Mouse (Mus musculus) liver, embryonic 11.5 days (tissue): ENCODE measurements around the gene Hsd17b2. TPM values are rescaled to one million over a fixed set of nuclear protein-coding genes. Genes with fewer than 3 reads are reported as not detected.

ENCODE experiments used
- ATAC-seq: fragments of 200-750 bp; cut with Nextera tagmentation; replicated peaks from 2 replicates; pipeline ENCODE4 v1.8.0; 2017; ENCODE audit warnings: moderate number of reproducible peaks, mild to moderate bottlenecking, moderate TSS enrichment, moderate library complexity; ENCODE audit not compliant: low FRiP score
- DNase-seq: peaks from one replicate; pipeline ENCODE4 v3.0.0-alpha.2; 2017; ENCODE audit warnings: low spot score
- H3K27ac ChIP-seq: fragments of 300-500 bp; sonication (generic); 2 replicates; pipeline ENCODE4 v1.5.1; 2014; ENCODE audit warnings: mild to moderate bottlenecking, low read depth, low read length, control low read depth
- H3K27me3 ChIP-seq: fragments of 300-500 bp; sonication (generic); replicated peaks from 2 replicates; pipeline ENCODE4 v1.6.1; 2014; ENCODE audit warnings: low read length, mixed read lengths; ENCODE audit not compliant: control insufficient read depth, insufficient read depth
- H3K36me3 ChIP-seq: fragments of 300-500 bp; sonication (generic); 2 replicates; pipeline ENCODE4 v1.6.1; 2014; ENCODE audit warnings: mild to moderate bottlenecking, low read length, moderate library complexity, mixed read lengths; ENCODE audit not compliant: control insufficient read depth, insufficient read depth
- H3K4me1 ChIP-seq: fragments of 300-500 bp; sonication (generic); replicated peaks from 2 replicates; pipeline ENCODE4 v1.6.1; 2014; ENCODE audit warnings: low read length, mixed read lengths; ENCODE audit not compliant: control insufficient read depth, insufficient read depth
- H3K4me2 ChIP-seq: fragments of 300-500 bp; sonication (generic); 2 replicates; pipeline ENCODE4 v1.6.1; 2014; ENCODE audit warnings: mild to moderate bottlenecking, control low read depth, moderate library complexity
- H3K4me3 ChIP-seq: fragments of 300-500 bp; sonication (generic); 2 replicates; pipeline ENCODE4 v1.5.1; 2014; ENCODE audit warnings: low read depth, low read length, control low read depth
- H3K9ac ChIP-seq: fragments of 300-500 bp; sonication (generic); 2 replicates; pipeline ENCODE4 v1.6.1; 2014; ENCODE audit warnings: low read depth, low read length, control low read depth
- H3K9me3 ChIP-seq: fragments of 300-500 bp; sonication (generic); 2 replicates; pipeline ENCODE4 v1.6.1; 2016; ENCODE audit warnings: low read length, inconsistent platforms, mixed read lengths; ENCODE audit not compliant: control insufficient read depth
- WGBS: fragments of 180-500 bp; shearing (Covaris S2); extraction: QIAGEN DNeasy Blood & Tissue Kit; methylation state at CpG from one replicate; pipeline ENCODE4 v1.1.7; 2014; 5-methylcytosine and 5-hydroxymethylcytosine counted together
- polyA plus RNA-seq: library from polyadenylated mRNA; unstranded; fragments of >200 nt; fragmentation: Nextera tagmentation; extraction: Ambion mirVana; gene quantifications from 2 replicates; pipeline ENCODE4 v1.2.1, GENCODE M21; 2014

Hsd17b2 gene
- polyA plus RNA-seq, 1 experiment from 2014 or later = 15.6 TPM

- no peak overlapping the region for H3K9ac ChIP-seq
- H3K36me3 ChIP-seq = no peaks in the 10 kb centered on the region
- peak overlapping the region; percentile 25 for H3K4me2 ChIP-seq
- no peaks in the 10 kb centered on the region for H3K9me3 ChIP-seq
- DNase-seq (no peak), ATAC-seq (peak; percentile 87)
- H3K4me1 ChIP-seq = peaks cover 6% of the 10 kb centered on the region
- H3K27me3 ChIP-seq = no peaks in the 10 kb centered on the region
- peak overlapping the region; percentile 74 for H3K27ac ChIP-seq
- H3K4me3 ChIP-seq = no peak overlapping the region
- WGBS = 54% methylated on average over 9 of the region's 9 CpGs
Measured at GRCm38 (mm10) chr8:117771115-117771836, 69.6 kb downstream of the Hsd17b2 start.

GRCm38 (mm10) chr8:117772126-117772525 lies 70.4 kb downstream of the Hsd17b2 start:
- H3K27me3 ChIP-seq = no peaks in the 10 kb centered on the region
- no peak overlapping the region for H3K4me3 ChIP-seq
- H3K27ac ChIP-seq = no peak overlapping the region; the same call in 1 of the 2 replicates
- H3K9ac ChIP-seq = no peak overlapping the region
- no peaks in the 10 kb centered on the region for H3K9me3 ChIP-seq
- WGBS = 51% methylated on average over 2 of the region's 2 CpGs
- DNase-seq (no peak), ATAC-seq (peak; percentile 57)
- no peak overlapping the region for H3K4me2 ChIP-seq
- H3K36me3 ChIP-seq = no peaks in the 10 kb centered on the region
- peaks cover 6% of the 10 kb centered on the region for H3K4me1 ChIP-seq

GRCm38 (mm10) chr8:117772597-117772996 lies 70.9 kb downstream of the Hsd17b2 start:
- H3K4me1 ChIP-seq = peaks cover 6% of the 10 kb centered on the region
- no peak overlapping the region for H3K4me3 ChIP-seq
- no peaks in the 10 kb centered on the region for H3K27me3 ChIP-seq
- ATAC-seq = no peak
- no peak overlapping the region for H3K4me2 ChIP-seq
- no peak for DNase-seq
- no peak overlapping the region for H3K27ac ChIP-seq
- H3K36me3 ChIP-seq = no peaks in the 10 kb centered on the region
- H3K9ac ChIP-seq = no peak overlapping the region
- no peaks in the 10 kb centered on the region for H3K9me3 ChIP-seq
- 38% methylated on average over 2 of the region's 2 CpGs for WGBS

- WGBS = 35% methylated on average over 10 of the region's 10 CpGs
- ATAC-seq (no peak), DNase-seq (no peak)
- Histone ChIP-seq H3K4me3 (no peak overlapping the region), H3K4me2 (peak overlapping the region; percentile 29), H3K4me1 (peaks cover 6% of the 10 kb centered on the region), H3K36me3 (no peaks in the 10 kb centered on the region), H3K9ac (no peak overlapping the region), H3K27me3 (no peaks in the 10 kb centered on the region), H3K27ac (no peak overlapping the region), H3K9me3 (no peaks in the 10 kb centered on the region)
Measured at GRCm38 (mm10) chr8:117775626-117776025, 73.9 kb downstream of the Hsd17b2 start.

GRCm38 (mm10) chr8:117776075-117776474 lies 74.4 kb downstream of the Hsd17b2 start:
- no peak overlapping the region for H3K4me3 ChIP-seq
- peak overlapping the region; percentile 29 for H3K4me2 ChIP-seq
- ATAC-seq (no peak), DNase-seq (no peak)
- H3K36me3 ChIP-seq = no peaks in the 10 kb centered on the region
- peaks cover 2% of the 10 kb centered on the region for H3K4me1 ChIP-seq
- WGBS = 68% methylated on average over 10 of the region's 10 CpGs
- H3K27ac ChIP-seq = no peak overlapping the region
- H3K9ac ChIP-seq = no peak overlapping the region
- H3K27me3 ChIP-seq = no peaks in the 10 kb centered on the region
- no peaks in the 10 kb centered on the region for H3K9me3 ChIP-seq

GRCm38 (mm10) chr8:117778531-117779322 lies 77.0 kb downstream of the Hsd17b2 start:
- Histone ChIP-seq H3K27me3 (no peaks in the 10 kb centered on the region), H3K36me3 (no peaks in the 10 kb centered on the region), H3K9me3 (no peaks in the 10 kb centered on the region), H3K9ac (no peak overlapping the region), H3K4me3 (no peak overlapping the region), H3K4me2 (no peak overlapping the region), H3K27ac (no peak overlapping the region), H3K4me1 (no peaks in the 10 kb centered on the region)
- WGBS = 77% methylated on average over 11 of the region's 11 CpGs
- no peak for ATAC-seq
- DNase-seq = no peak

- Histone ChIP-seq H3K4me3 (no peak overlapping the region), H3K9me3 (no peaks in the 10 kb centered on the region), H3K27ac (no peak overlapping the region), H3K9ac (no peak overlapping the region), H3K4me1 (no peaks in the 10 kb centered on the region), H3K36me3 (no peaks in the 10 kb centered on the region), H3K4me2 (no peak overlapping the region), H3K27me3 (no peaks in the 10 kb centered on the region)
- WGBS = 85% methylated on average over 6 of the region's 6 CpGs
- no peak for DNase-seq
- ATAC-seq = no peak
Measured at GRCm38 (mm10) chr8:117779344-117779743, 77.6 kb downstream of the Hsd17b2 start.

- ATAC-seq = no peak
Measured at GRCm38 (mm10) chr8:117781375-117782129, 79.8 kb downstream of the Hsd17b2 start.

More at GRCm38 (mm10) chr8:117781375-117782129, 79.8 kb downstream of the Hsd17b2 start:
- H3K36me3 ChIP-seq = no peaks in the 10 kb centered on the region
- H3K9me3 ChIP-seq = no peaks in the 10 kb centered on the region
- DNase-seq = no peak
- no peak overlapping the region for H3K9ac ChIP-seq
- no peaks in the 10 kb centered on the region for H3K27me3 ChIP-seq
- H3K4me2 ChIP-seq = no peak overlapping the region
- H3K27ac ChIP-seq = no peak overlapping the region
- no peak overlapping the region for H3K4me3 ChIP-seq
- H3K4me1 ChIP-seq = no peaks in the 10 kb centered on the region
- WGBS = 68% methylated on average over 6 of the region's 6 CpGs
